Mouse (Mus musculus) heart, adult 11 months (tissue): Measurements from ENCODE around the gene Dapl1.

Experiments used
- DNase-seq: peaks from one replicate; pipeline ENCODE4 v3.0.0; 2022

Gene Dapl1

GRCm38 (mm10) chr2:59484438-59484837, at the start of gene Dapl1:
TSS of gene Dapl1 (plus strand) at chr2:59484653.
- DNase-seq, result peak; percentile 82

- DNase-seq, result peak; percentile 91
Measured at GRCm38 (mm10) chr2:59434820-59435219, 49.6 kb upstream of the Dapl1 start.

- peak; percentile 97 for DNase-seq
Measured at GRCm38 (mm10) chr2:59437684-59438393, 46.6 kb upstream of the Dapl1 start.

- DNase-seq, result peak; percentile 97
Measured at GRCm38 (mm10) chr2:59438479-59438935, 45.9 kb upstream of the Dapl1 start.

GRCm38 (mm10) chr2:59439824-59440223, 44.6 kb upstream of the Dapl1 start:
- peak; percentile 92 for DNase-seq

GRCm38 (mm10) chr2:59440481-59440880, 44.0 kb upstream of the Dapl1 start:
- DNase-seq, result peak; percentile 91

GRCm38 (mm10) chr2:59441681-59442080, 42.8 kb upstream of the Dapl1 start:
- peak; percentile 78 for DNase-seq

- peak; percentile 61 for DNase-seq
Measured at GRCm38 (mm10) chr2:59446671-59447070, 37.8 kb upstream of the Dapl1 start.

- DNase-seq, result peak; percentile 48
Measured at GRCm38 (mm10) chr2:59447712-59448111, 36.7 kb upstream of the Dapl1 start.

- DNase-seq, result peak; percentile 59
Measured at GRCm38 (mm10) chr2:59448516-59448915, 35.9 kb upstream of the Dapl1 start.

- no peak for DNase-seq
Measured at GRCm38 (mm10) chr2:59448921-59449320, 35.5 kb upstream of the Dapl1 start.

- peak; percentile 36 for DNase-seq
Measured at GRCm38 (mm10) chr2:59451675-59452074, 32.8 kb upstream of the Dapl1 start.

- peak; percentile 64 for DNase-seq
Measured at GRCm38 (mm10) chr2:59452102-59452501, 32.4 kb upstream of the Dapl1 start.

- DNase-seq, result peak; percentile 83
Measured at GRCm38 (mm10) chr2:59462086-59462485, 22.4 kb upstream of the Dapl1 start.

GRCm38 (mm10) chr2:59463428-59464182, 20.8 kb upstream of the Dapl1 start:
- peak; percentile 76 for DNase-seq

GRCm38 (mm10) chr2:59465671-59466070, 18.8 kb upstream of the Dapl1 start:
- peak; percentile 44 for DNase-seq

GRCm38 (mm10) chr2:59466358-59466757, 18.1 kb upstream of the Dapl1 start:
- peak; percentile 13 for DNase-seq

GRCm38 (mm10) chr2:59467085-59467484, 17.4 kb upstream of the Dapl1 start:
- DNase-seq, result no peak

GRCm38 (mm10) chr2:59467976-59468375, 16.5 kb upstream of the Dapl1 start:
- DNase-seq, result peak; percentile 25

- DNase-seq, result peak; percentile 71
Measured at GRCm38 (mm10) chr2:59469590-59470245, 14.7 kb upstream of the Dapl1 start.

GRCm38 (mm10) chr2:59470326-59471031, 14.0 kb upstream of the Dapl1 start:
- peak; percentile 90 for DNase-seq

- peak; percentile 88 for DNase-seq
Measured at GRCm38 (mm10) chr2:59471051-59471948, 13.2 kb upstream of the Dapl1 start.
